Comparison of ENCODE assay signal across 15 mouse cellular contexts in genomic region chr19:44254106-44254505, GRCm38 (mm10). TPM values are rescaled to one million over a fixed set of nuclear protein-coding genes. Genes with fewer than 3 reads are reported as not detected.
DNase-seq lines count a peak whose midpoint lies in the region; ATAC-seq and TF ChIP-seq lines count a peak whose summit lies in the region.
"Not testable (repeated sequence)": the region's sequence is repeated elsewhere in the genome, so short reads cannot be mapped to it uniquely, and the experiment has no call there.
"Had no signal": no experiment of that assay in that cellular context is flagged by ENCODE, and none has a peak within 500 bp of the region (broad histone marks: within the 10 kb centered on the region; RNA-seq: fewer than 3 reads in every experiment).

No protein-coding gene starts in this region.

- peak; percentile 46 to 53 for DNase-seq in B cell, adult 2 months
- DNase-seq in ES-E14 (ENCODE audit: low read depth, low spot score), result not testable (repeated sequence)
- peak in 1 of 2 experiments; percentile 64 for DNase-seq in spleen, adult 2 months (ENCODE audit: low read depth in 1 of 2, low spot score in 2 of 2)

- TF ChIP-seq POLR2A in bone marrow, adult 2 months (IDR thresholded peaks at IDR 0.05; ENCODE audit: borderline replicate concordance, control insufficient read depth, low read depth, low read length); spleen, adult 2 months (IDR thresholded peaks at IDR 0.05; ENCODE audit: low read depth, low read length): not testable (repeated sequence)

- TF ChIP-seq CTCF in bone marrow, adult 2 months (IDR thresholded peaks at IDR 0.05; ENCODE audit: control insufficient read depth, insufficient read depth, low read length); spleen, adult 2 months (IDR thresholded peaks at IDR 0.05; ENCODE audit: extremely low read depth, insufficient read depth, insufficient read length, insufficient replicate concordance): not testable (repeated sequence)

- H3K9me3 ChIP-seq in ES-E14 (ENCODE audit: control insufficient read depth, insufficient read depth, low read depth, low read length), result not testable (repeated sequence)

- H3K4me3 ChIP-seq in ES-E14 (ENCODE audit: insufficient read depth in 1 of 2, low read depth in 1 of 2, low read length in 2 of 2, poor library complexity in 1 of 2, severe bottlenecking in 1 of 2); bone marrow, adult 2 months (replicated peaks; ENCODE audit: control insufficient read depth, low read depth, low read length); macrophage (ENCODE audit: inconsistent target); spleen, adult 2 months (ENCODE audit: extremely low read depth, insufficient read depth, insufficient read length): not testable (repeated sequence)

- H3K9ac ChIP-seq in ES-E14 (ENCODE audit: insufficient read depth, low read depth, low read length, poor library complexity, severe bottlenecking), result not testable (repeated sequence)

- peak overlapping the region; percentile 69 for H3K27ac ChIP-seq in ES-E14 (ENCODE audit: insufficient read depth, low read depth, low read length, poor library complexity, severe bottlenecking)
- peak overlapping the region; percentile 55; the same call in 1 of the 2 replicates for H3K27ac ChIP-seq in bone marrow, adult 2 months (ENCODE audit: control insufficient read depth, insufficient read depth, low read depth, low read length, poor library complexity)
- H3K27ac ChIP-seq in macrophage, result peak overlapping the region; percentile 34
- peak overlapping the region; percentile 50 for H3K27ac ChIP-seq in spleen, adult 2 months (ENCODE audit: insufficient read depth, low read length)

- in situ Hi-C loops in ES-E14 (cut with MboI; ENCODE audit: low sequenced_read_pairs in 2 of 2, unreplicated experiment in 2 of 2), result not testable (repeated sequence)

- peak; percentile 56 for ATAC-seq in CD4-positive, CD25-positive, alpha-beta regulatory T cell, adult 4 months
- ATAC-seq in inflammation-experienced regulatory T-cells, adult 6 months, result peak; percentile 55

- peaks cover 0 to 13% of the 10 kb centered on the region in 2 experiments; a peak in 1 of 4 replicates for H3K4me1 ChIP-seq in ES-E14 (ENCODE audit: control insufficient read depth in 2 of 2, insufficient read depth in 2 of 2, low read length in 2 of 2, poor library complexity in 1 of 2)
- not testable (repeated sequence) for H3K4me1 ChIP-seq in bone marrow, adult 2 months (ENCODE audit: control insufficient read depth, insufficient read depth, low read length)
- peaks cover 31% of the 10 kb centered on the region for H3K4me1 ChIP-seq in spleen, adult 2 months (ENCODE audit: control insufficient read depth, insufficient read depth, insufficient read length)

- H3K27me3 ChIP-seq in spleen, adult 2 months (ENCODE audit: control insufficient read depth, insufficient read depth, low read length), result not testable (repeated sequence)

- not testable (repeated sequence) for H3K36me3 ChIP-seq in ES-E14 (ENCODE audit: control insufficient read depth, insufficient read depth, low read length, poor library complexity, severe bottlenecking); macrophage (ENCODE audit: inconsistent target); spleen, adult 2 months (ENCODE audit: control insufficient read depth, insufficient read depth, low read length)

- H3K79me2 ChIP-seq in macrophage (ENCODE audit: inconsistent target), result not testable (repeated sequence)

- WGBS in bone marrow, adult 2 months, result 95% methylated on average over 4 of the region's 4 CpGs
- WGBS in macrophage (ENCODE audit: missing documents), result 89% methylated on average over 2 of the region's 4 CpGs
- WGBS in spleen, adult 2 months, result 50% methylated on average over 4 of the region's 4 CpGs

RNA-seq across cellular contexts. Expression of gene Scd2, which starts 39.4 kb away (rescaled TPM):
- 10 to 100 TPM; 40.3 to 46.7 TPM for polyA plus RNA-seq in CD4-positive, CD25-positive, alpha-beta regulatory T cell, adult 4 months (2017; shearing (Covaris generic))
- total RNA-seq in ES-E14 (2012; rRNA removed), result 284 and 303 TPM in 2 replicates
- polyA plus RNA-seq in bone marrow, adult 2 months (2011; ENCODE audit: insufficient read depth, insufficient read length, low replicate concordance, missing spikeins), result 7.2 and 19.7 TPM in 2 replicates
- 10 to 100 TPM; 24.8 to 27.3 (median 25.3) TPM for polyA plus RNA-seq in inflammation-experienced regulatory T-cells, adult 6 months (2017; shearing (Covaris generic))
- total RNA-seq in macrophage (2018; cell fraction: chromatin; rRNA removed), result 100 to 1,000 TPM in 2 of 26 experiments, 10 to 100 TPM in 14, 1 to 10 TPM in 10; 2.2 to 156 (median 19.0) TPM
- total RNA-seq in macrophage (2018; cell fraction: cytosol; rRNA removed), result 100 to 1,000 TPM; 105 to 368 (median 202) TPM
- 100 to 1,000 TPM in 21 of 26 experiments, 10 to 100 TPM in 5; 21.2 to 569 (median 200) TPM for total RNA-seq in macrophage (2018; cell fraction: nucleus; rRNA removed)
- 51.1 to 117 TPM (median 106 TPM) in 3 replicates for polyA plus RNA-seq in macrophage (2018)
- 30.1 and 39.6 TPM in 2 replicates for polyA plus RNA-seq in spleen, adult 2 months (2012; rRNA removed)

RNA-seq across cellular contexts. Expression of gene Scd3, which starts 51.0 kb away (rescaled TPM):
- not detected for polyA plus RNA-seq in CD4-positive, CD25-positive, alpha-beta regulatory T cell, adult 4 months (2017; shearing (Covaris generic))
- total RNA-seq in ES-E14 (2012; rRNA removed), result 2.5 and 2.9 TPM in 2 replicates
- 0.45 TPM in 1 of 2 replicates, not detected in the other for polyA plus RNA-seq in bone marrow, adult 2 months (2011; ENCODE audit: insufficient read depth, insufficient read length, low replicate concordance, missing spikeins)
- polyA plus RNA-seq in inflammation-experienced regulatory T-cells, adult 6 months (2017; shearing (Covaris generic)), result not detected
- total RNA-seq in macrophage (2018; cell fraction: chromatin; rRNA removed), result not detected
- not detected for total RNA-seq in macrophage (2018; cell fraction: cytosol; rRNA removed)
- not detected for total RNA-seq in macrophage (2018; cell fraction: nucleus; rRNA removed)
- polyA plus RNA-seq in macrophage (2018), result not detected in 3 replicates
- not detected in 2 replicates for polyA plus RNA-seq in spleen, adult 2 months (2012; rRNA removed)
- total RNA-seq: adrenal gland, postnatal 14 days; gastrocnemius, adult 18-20 months; gastrocnemius, postnatal 10 days; gastrocnemius, postnatal 36 days; granulocyte monocyte progenitor cell, adult 5-6 weeks; heart, postnatal 14 days; heart, postnatal 4 days had no signal
- polyA plus RNA-seq: adrenal gland, adult 2 months had no signal
